Mouse (Mus musculus) liver, adult 2 months (tissue): ENCODE measurements around the gene Aatk. TPM values are rescaled to one million over a fixed set of nuclear protein-coding genes. Genes with fewer than 3 reads are reported as not detected.

ENCODE experiments used
- DNase-seq: peaks from one replicate; pipeline ENCODE4 v3.0.0-alpha.2; 2011; ENCODE audit warnings: low read depth, low spot score; ENCODE audit errors: extremely low read depth
- H3K27ac ChIP-seq: fragments of 200-500 bp; replicated peaks from 2 replicates; pipeline ENCODE4 v1.5.1; 2012; ENCODE audit warnings: low read depth, mild to moderate bottlenecking, control low read depth, inconsistent platforms, low read length; ENCODE audit not compliant: insufficient read depth
- H3K27me3 ChIP-seq: fragments of 200-500 bp; 2 replicates; pipeline ENCODE4 v1.6.1; 2012; ENCODE audit warnings: mild to moderate bottlenecking, moderate library complexity, low read length, inconsistent platforms; ENCODE audit not compliant: control insufficient read depth, insufficient read depth
- H3K36me3 ChIP-seq: fragments of 200-500 bp; 2 replicates; pipeline ENCODE4 v1.6.1; 2012; ENCODE audit warnings: low read length, inconsistent platforms; ENCODE audit not compliant: control insufficient read depth, insufficient read depth
- H3K4me1 ChIP-seq: fragments of 200-500 bp; 2 replicates; pipeline ENCODE4 v1.6.1; 2011; ENCODE audit warnings: low read length; ENCODE audit not compliant: control insufficient read depth, insufficient read depth
- H3K4me3 ChIP-seq: fragments of 200-500 bp; 2 replicates; pipeline ENCODE4 v1.5.1; 2011; ENCODE audit warnings: low read depth, mild to moderate bottlenecking, control low read depth, low read length, moderate library complexity; ENCODE audit not compliant: insufficient read depth
- H3K79me2 ChIP-seq: fragments of 200-500 bp; 2 replicates; pipeline ENCODE4 v1.6.1; 2012; ENCODE audit warnings: inconsistent platforms, mild to moderate bottlenecking, low read length, moderate library complexity; ENCODE audit not compliant: control insufficient read depth, insufficient read depth
- H3K9ac ChIP-seq: fragments of 200-500 bp; 2 replicates; pipeline ENCODE4 v1.6.1; 2012; ENCODE audit warnings: low read depth, mild to moderate bottlenecking, control low read depth, inconsistent platforms, low read length
- CTCF ChIP-seq: fragments of 200-500 bp; IDR thresholded peaks from 2 replicates; pipeline ENCODE4 v1.5.1; 2011; ENCODE audit warnings: low read depth, low read length, control low read depth
- POLR2A ChIP-seq: fragments of 200-500 bp; IDR thresholded peaks from 2 replicates; pipeline ENCODE4 v1.6.1; 2011; ENCODE audit warnings: low read length, control low read depth; ENCODE audit not compliant: insufficient read depth; ENCODE audit errors: extremely low read depth
- WGBS: fragments of 180-500 bp; shearing (Covaris S2); methylation state at CpG from one replicate; pipeline ENCODE4 v1.1.7; 2018; 5-methylcytosine and 5-hydroxymethylcytosine counted together
- polyA plus RNA-seq: library from polyadenylated mRNA; depleted of rRNA; stranded (reverse); fragments of >200 nt; gene quantifications from 2 replicates; pipeline ENCODE4 v1.2.3, GENCODE M21; 2012
- total RNA-seq: library from RNA; depleted of rRNA; stranded (reverse); fragments of >200 nt; gene quantifications from 2 replicates; pipeline ENCODE4 v1.2.3, GENCODE M21; 2014

The Aatk gene
- total and polyA plus RNA-seq, 2 experiments, result 1.0 to 2.0 TPM

DNA sequence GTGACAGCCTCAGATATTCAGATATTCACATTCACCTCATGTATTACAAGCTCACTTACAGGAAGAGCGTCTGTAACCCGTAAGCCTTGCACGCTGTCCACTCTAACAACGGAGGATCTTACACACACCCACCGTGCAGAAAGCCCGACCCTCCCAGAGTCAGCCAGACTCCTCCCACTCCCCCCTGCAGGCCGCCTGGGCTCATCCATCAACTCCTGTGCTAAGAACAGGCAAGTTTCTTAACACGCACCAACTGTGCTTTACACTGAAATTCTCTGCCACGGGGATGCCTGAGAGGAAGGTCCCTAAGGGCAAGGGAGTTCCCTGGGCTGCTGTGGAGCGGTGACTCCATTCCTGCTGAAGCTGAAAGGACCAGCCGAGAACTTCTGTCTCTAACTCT lies 22.3 kb upstream of the Aatk start:
- H3K27me3 ChIP-seq, result no peaks in the 10 kb centered on the region
- H3K9ac ChIP-seq, result no peak overlapping the region
- no peaks in the 10 kb centered on the region for H3K36me3 ChIP-seq
- DNase-seq, result no peak
- H3K4me3 ChIP-seq, result no peak overlapping the region
- TF ChIP-seq CTCF (no peak), POLR2A (no peak)
- WGBS, result 87% methylated on average over 11 of the region's 11 CpGs
- H3K27ac ChIP-seq, result no peak overlapping the region
- no peaks in the 10 kb centered on the region for H3K79me2 ChIP-seq
- H3K4me1 ChIP-seq, result no peaks in the 10 kb centered on the region

DNA sequence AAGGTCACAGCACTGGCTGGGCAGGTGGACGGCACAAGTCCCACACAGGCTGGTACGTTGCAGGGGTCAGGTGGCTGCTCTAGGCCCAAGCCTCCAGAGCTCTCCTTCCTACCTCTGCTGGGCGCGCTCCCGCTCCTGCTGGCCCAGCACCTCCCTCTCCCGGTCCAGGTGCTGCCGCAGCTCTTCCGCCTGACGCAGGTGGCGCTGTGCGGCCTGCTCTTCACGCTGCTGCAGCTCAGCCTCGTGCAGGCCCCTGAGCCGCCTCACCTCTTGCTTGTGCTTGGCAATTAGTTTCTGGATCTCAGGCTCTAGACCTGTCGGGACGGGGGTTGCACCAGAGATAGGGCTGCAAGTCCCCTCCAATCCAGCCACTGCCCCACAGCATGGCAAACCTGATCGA lies 20.9 kb upstream of the Aatk start:
- no peak overlapping the region for H3K4me3 ChIP-seq
- no peak overlapping the region for H3K27ac ChIP-seq
- WGBS, result 90% methylated on average over 17 of the region's 17 CpGs
- H3K9ac ChIP-seq, result no peak overlapping the region
- H3K79me2 ChIP-seq, result no peaks in the 10 kb centered on the region
- H3K27me3 ChIP-seq, result no peaks in the 10 kb centered on the region
- H3K4me1 ChIP-seq, result no peaks in the 10 kb centered on the region
- no peak for TF ChIP-seq POLR2A
- no peak for TF ChIP-seq CTCF
- H3K36me3 ChIP-seq, result no peaks in the 10 kb centered on the region
- no peak for DNase-seq

DNA sequence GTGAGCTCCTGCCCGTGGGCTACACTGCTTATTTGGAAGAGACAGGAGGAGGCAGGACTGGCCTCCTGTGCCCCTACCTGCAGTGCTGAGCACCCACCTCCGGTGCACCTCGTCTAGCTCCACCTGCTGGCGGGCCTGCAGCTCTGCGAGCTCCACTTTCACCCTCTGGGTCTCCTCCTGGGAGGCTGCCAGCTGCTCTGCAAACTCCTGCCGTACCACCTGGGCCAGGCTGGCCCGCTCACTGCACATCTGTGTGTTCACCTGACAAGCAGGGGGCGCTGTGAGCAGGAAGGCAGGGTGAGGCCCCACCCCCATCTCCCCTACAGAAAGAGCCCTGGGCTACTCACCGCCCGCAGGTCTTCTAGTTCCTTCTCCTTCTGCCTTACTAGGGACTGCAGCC lies 18.3 kb upstream of the Aatk start:
- Histone ChIP-seq H3K79me2 (no peaks in the 10 kb centered on the region), H3K36me3 (no peaks in the 10 kb centered on the region), H3K9ac (no peak overlapping the region), H3K27ac (no peak overlapping the region), H3K4me3 (no peak overlapping the region), H3K27me3 (no peaks in the 10 kb centered on the region), H3K4me1 (no peaks in the 10 kb centered on the region)
- DNase-seq, result no peak
- 49% methylated on average over 10 of the region's 10 CpGs for WGBS
- TF ChIP-seq CTCF (peak; percentile 84), POLR2A (no peak)

DNA sequence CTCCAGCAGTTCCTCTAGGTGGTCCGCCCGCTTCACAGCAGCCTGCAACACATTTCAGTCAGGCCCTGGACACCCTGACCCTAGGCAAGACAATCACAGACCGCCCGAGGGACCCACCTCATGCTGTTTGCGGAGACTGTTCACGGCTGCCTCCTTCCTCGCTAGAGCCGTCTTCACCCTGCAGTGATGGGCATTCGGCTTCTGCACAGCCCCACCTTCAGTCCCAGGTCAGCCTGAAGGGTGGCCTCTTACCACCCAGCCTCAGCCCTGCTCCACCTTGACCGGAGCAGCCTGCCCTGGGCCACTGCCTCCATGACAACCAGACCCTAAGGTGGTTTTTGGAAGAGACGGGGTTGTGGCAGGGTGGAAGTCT lies 17.7 kb upstream of the Aatk start:
- Histone ChIP-seq H3K4me3 (no peak overlapping the region), H3K79me2 (no peaks in the 10 kb centered on the region), H3K27ac (no peak overlapping the region), H3K4me1 (no peaks in the 10 kb centered on the region), H3K9ac (no peak overlapping the region), H3K27me3 (no peaks in the 10 kb centered on the region), H3K36me3 (no peaks in the 10 kb centered on the region)
- TF ChIP-seq POLR2A (no peak), CTCF (no peak)
- WGBS, result 94% methylated on average over 11 of the region's 11 CpGs
- no peak for DNase-seq

DNA sequence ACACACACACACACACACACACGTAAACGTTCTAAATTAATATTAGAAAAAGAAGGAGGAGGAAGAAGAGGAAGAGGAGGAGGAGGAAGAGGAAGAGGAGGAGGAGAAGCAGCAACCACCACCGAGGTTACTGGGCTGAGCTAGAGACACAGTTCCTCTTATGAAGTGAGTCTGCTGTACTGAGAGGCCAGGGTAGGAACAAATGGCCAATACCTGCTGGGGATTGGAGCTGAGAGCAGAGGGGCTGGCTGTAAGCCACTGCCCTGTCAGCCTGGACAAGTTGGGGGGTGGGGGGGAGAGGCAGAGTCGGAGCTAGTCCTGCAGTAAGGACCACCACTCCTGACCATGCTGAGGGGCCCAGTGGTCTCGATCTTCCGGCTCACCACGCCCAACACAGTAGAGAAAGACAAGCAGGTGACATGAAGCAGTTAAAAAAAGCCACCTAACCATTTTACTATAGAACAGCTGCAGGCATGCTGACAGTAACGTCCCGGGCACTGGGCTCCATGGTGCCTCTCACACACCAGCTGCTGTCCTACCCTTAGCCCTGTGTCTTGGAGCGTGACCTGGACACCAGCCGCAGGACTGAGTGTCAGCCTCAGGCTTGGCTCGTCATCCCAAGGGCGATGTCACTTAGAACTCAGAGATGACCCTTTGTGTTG lies 17.2 kb upstream of the Aatk start:
- no peak for DNase-seq
- Histone ChIP-seq H3K27ac (no peak overlapping the region), H3K4me1 (no peaks in the 10 kb centered on the region), H3K79me2 (no peaks in the 10 kb centered on the region), H3K9ac (no peak overlapping the region), H3K4me3 (no peak overlapping the region), H3K36me3 (no peaks in the 10 kb centered on the region), H3K27me3 (no peaks in the 10 kb centered on the region)
- TF ChIP-seq CTCF, result no peak
- TF ChIP-seq POLR2A, result no peak
- WGBS, result 88% methylated on average over 13 of the region's 13 CpGs

DNA sequence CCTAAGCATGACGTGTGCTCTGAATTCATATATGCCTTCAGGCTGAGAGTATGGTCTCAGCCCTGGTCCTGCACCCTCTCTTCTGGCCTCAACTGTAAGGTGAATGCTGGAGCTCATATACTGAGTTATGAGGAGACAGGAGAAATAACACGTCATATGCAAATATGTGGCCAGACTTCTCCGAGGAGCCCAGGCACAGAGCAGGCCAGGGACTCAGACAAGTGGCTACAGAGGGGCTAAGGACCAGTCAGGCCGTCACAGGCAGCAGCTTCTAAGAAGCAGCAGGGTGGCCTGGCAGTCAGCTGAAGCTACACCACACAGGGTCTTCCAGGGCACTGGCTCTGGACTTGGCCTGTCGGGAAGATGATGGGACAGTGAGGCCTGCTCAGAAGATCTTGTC lies 16.4 kb upstream of the Aatk start:
- no peaks in the 10 kb centered on the region for H3K4me1 ChIP-seq
- no peaks in the 10 kb centered on the region for H3K27me3 ChIP-seq
- TF ChIP-seq CTCF, result no peak
- TF ChIP-seq POLR2A, result no peak
- WGBS, result 89% methylated on average over 5 of the region's 5 CpGs
- H3K36me3 ChIP-seq, result no peaks in the 10 kb centered on the region
- H3K4me3 ChIP-seq, result no peak overlapping the region
- no peak overlapping the region for H3K9ac ChIP-seq
- no peak overlapping the region for H3K27ac ChIP-seq
- no peaks in the 10 kb centered on the region for H3K79me2 ChIP-seq
- DNase-seq, result no peak
